Mouse (Mus musculus) activated CD4-positive, CD25-positive, alpha-beta regulatory T cell, adult 4 months (primary cell): ENCODE measurements around the gene Mrgprg. TPM values are rescaled to one million over a fixed set of nuclear protein-coding genes. Genes with fewer than 3 reads are reported as not detected.

Experiments
- ATAC-seq: one replicate; pipeline ENCODE4 v1.8.0; 2017
- polyA plus RNA-seq, 2 experiments: library from polyadenylated mRNA; unstranded; fragments of 100-300 nt; shearing (Covaris generic); gene quantifications; one replicate each; pipeline ENCODE4 v1.2.1; 2017

Gene Mrgprg
- polyA plus RNA-seq, result not detected

- no peak for ATAC-seq
Measured at GRCm38 (mm10) chr7:143766893-143767292, at the start of gene Mrgprg. TSS of gene Mrgprg (minus strand) at chr7:143766993.

DNA sequence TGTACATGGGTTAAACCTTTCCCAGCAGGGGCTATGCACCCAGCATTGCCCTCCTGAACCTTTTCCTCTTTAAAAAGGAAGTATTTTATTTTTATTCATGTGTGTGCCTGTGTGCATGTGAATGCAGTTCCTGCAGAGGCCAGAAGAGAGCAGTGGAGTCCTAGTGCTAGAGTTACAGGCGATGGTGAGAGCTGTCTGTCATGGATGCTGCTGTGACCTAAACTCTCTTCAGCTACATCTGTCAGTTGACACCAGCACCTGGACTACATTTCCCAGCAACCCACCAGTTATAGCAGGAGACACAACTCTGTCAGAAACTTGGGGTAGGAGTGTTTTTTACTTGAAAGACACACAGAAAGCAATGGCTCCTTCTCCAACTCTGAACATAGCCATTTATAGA, 42.1 kb upstream of the Mrgprg start:
- ATAC-seq, result no peak

DNA sequence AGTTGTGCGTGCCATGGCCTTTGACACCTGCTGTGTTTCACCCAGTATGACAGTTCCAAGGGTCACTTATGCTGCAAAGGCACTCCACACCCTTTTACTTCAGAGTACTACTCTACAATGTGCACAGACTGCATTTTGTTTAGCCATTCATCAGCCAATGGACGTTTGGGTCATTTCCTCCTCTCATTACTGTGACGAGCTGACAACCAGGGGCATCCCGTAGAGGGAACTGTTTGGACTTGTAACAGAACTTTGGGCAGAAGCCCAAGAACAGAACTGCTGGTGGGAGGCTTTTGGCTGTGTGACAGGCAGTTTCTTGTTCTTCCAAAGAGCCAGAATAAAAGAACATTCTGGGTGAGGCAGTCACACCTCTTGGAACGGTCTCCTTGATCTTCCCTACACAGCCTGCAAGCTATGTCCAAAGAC, 38.4 kb upstream of the Mrgprg start:
- ATAC-seq, result no peak

GRCm38 (mm10) chr7:143801195-143802065, 34.6 kb upstream of the Mrgprg start:
- ATAC-seq, result no peak

- ATAC-seq, result no peak
Measured at GRCm38 (mm10) chr7:143800770-143801169, 34.0 kb upstream of the Mrgprg start.

DNA sequence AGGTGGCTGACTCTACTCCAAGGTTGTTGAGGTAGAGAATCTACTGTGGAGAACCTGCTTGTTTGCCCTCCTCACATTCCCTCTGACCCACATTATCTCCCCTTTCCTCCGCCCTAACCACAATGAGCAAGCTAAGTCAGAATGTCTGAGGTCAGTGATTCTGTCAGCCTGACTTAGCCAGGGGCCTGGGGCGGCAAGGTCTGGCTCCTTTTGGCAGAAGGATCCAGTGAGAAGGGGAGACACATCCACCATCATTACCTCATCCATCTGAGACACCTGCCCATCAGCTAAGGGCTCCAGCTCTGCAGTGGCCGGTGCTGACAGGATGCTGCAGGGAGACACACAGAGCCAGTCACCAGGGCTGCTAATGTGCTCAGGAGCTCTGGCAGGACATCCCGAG, 32.0 kb upstream of the Mrgprg start:
- no peak for ATAC-seq

DNA sequence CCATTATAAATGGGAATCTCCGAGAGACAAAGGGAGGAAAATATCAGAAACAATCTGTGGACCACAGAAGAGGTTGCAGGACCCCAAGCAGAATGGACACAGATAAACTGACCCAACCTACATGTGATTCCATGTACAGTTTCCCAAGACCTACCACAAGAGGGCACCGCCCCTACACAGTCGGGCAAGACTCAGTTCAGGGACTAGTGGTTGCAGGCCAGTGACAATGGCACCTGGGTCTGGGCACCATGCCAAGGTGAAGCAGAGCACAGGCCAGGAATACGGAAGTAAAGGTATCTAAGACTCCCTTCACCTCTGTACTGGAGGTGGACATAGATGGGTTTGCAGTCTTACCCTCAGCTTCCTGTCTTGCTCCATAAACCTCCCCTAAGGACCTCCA, 26.3 kb upstream of the Mrgprg start:
- ATAC-seq, result peak; percentile 19

- no peak for ATAC-seq
Measured at GRCm38 (mm10) chr7:143792336-143792985, 25.7 kb upstream of the Mrgprg start.

GRCm38 (mm10) chr7:143783996-143784829, 17.4 kb upstream of the Mrgprg start, which contains the start of gene Mrgpre:
TSS of gene Mrgpre (minus strand) at chr7:143784500.
- ATAC-seq, result peak; percentile 68

DNA sequence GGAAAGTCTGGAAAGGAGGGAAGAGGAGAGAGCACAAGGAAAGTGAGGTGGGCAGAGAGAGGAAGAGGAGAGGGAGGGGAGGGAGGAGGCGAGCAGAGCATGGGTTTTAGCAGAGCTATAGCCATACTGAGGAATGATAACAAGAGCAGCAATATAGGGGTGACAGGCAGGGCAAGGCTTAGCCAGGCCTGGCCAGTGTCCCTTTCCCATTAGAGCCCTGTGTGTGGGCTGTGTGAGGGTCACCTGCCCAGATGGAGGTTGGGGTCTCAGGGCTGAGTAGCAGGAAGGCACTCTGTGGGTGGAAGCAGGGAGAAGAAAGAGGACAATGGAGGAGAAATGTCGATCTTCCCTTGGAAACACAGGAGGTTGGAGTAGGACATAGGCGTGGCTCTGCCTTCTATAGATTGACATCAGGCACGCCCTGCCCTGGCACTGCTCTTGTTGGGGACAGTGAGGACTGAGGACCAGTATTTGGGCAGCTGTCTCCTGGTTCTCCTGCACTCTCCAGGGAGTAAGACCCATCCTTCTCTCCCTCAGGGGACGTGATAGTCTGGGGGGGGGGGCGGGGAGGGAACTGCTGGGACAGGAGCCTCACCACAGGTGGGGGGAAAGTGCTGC, 16.7 kb upstream of the Mrgprg start:
- ATAC-seq, result no peak

GRCm38 (mm10) chr7:143777375-143777774, 10.6 kb upstream of the Mrgprg start:
- ATAC-seq, result no peak

GRCm38 (mm10) chr7:143776137-143776536, 9.3 kb upstream of the Mrgprg start:
- ATAC-seq, result no peak

- ATAC-seq, result no peak
Measured at GRCm38 (mm10) chr7:143769461-143769860, 2.7 kb upstream of the Mrgprg start.

- no peak for ATAC-seq
Measured at GRCm38 (mm10) chr7:143768267-143768666, 1.5 kb upstream of the Mrgprg start.

DNA sequence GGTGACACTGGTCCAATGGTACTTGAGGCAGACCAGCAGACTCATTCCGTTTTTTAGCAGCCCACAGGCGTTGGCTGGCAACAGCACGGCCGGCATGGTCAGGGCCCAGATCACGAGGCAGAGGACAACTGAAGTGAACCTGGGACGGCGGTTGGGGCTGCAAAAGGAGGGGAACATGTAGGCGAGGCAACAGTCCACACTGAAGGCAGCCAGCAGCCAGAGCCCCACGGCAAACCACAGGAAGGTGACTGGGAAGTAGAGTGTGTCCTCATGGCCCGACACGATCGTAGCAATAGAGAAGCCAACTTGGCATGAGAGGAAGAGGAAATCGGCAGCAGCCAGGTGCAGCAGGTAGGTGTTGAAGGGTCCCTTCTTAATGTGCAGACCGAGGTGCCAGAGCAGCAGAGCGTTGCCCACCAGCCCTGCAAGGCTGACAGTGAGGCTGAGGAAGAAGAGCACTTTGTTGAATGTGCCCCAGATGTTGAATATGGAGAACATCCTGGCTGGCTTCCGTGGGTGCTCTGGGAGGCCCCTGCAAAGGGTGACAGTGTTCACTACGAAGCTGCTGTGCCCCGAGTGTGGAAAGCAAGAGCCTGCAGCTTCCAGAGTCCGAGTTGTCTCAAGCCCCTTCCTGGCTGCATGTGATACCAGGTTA, 1.8 kb downstream of the Mrgprg start:
- no peak for ATAC-seq

GRCm38 (mm10) chr7:143763794-143764193, 3.0 kb downstream of the Mrgprg start:
- ATAC-seq, result no peak

GRCm38 (mm10) chr7:143758956-143759355, 7.8 kb downstream of the Mrgprg start:
- no peak for ATAC-seq

GRCm38 (mm10) chr7:143757696-143758095, 9.1 kb downstream of the Mrgprg start:
- ATAC-seq, result no peak

DNA sequence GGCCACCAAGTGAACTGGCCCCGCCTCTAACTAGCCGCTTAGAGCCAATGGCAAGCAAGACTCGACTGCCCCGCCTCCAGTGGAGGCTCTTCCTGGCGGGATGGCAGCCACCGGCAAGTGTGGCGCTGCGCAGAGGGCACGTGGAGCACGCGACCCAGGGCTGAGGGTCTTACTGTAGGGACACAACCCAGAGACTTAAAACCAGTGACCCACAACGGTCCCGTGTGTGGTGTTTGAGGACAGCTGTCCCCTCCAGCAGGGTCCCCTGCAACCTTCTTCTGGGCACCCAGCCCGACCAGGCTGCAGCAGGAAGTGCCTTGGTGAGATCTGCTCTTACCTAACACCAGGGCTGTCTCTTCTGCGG, 9.8 kb downstream of the Mrgprg start:
- peak; percentile 94 for ATAC-seq

DNA sequence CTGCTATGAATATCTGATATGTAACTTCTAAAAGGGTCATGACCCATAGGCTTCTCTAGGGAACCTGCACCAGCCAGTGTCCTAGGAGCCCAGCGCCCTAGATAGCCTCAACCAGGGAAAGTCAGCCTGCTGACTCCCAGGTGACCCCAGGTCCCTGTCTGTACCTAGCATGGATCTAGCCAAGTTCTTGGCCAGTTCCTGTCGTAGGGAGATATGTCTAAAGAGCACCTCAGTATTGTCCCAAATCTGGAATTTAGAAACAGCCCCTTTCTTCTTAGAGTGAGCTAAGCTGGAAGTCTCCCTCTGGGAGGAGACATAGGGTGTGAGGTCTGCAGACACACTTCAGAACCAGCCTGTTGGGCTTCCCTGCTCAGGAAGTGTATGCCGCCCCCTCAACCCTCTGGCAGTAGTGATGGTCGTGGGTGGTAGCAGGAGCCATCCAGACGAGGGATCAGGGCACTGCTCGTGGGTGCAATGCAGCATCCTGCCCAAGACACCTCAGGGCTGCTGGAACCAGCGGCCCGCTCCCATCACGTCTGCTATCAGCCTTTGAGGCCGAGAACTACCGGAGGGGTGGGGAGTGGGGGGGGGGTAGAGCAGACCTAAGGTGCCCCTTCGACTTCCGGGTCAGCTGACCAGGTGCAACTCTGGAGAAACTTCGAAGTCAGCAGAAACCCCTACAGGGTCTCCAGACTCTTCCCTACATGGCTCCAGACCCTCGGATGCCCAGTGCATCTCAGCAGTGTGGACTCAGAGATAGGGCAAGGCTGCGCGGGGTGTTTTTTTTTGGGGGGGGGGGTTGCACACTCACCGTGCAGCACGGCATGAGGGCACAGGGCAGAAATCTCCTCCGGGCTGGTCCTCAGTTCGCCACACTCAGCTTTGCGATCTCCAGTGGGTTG, 10.4 kb downstream of the Mrgprg start, which contains the start of gene Osbpl5:
Gene Osbpl5 (minus strand): TSS at position 861 of the 902 bp plus-strand sequence.
- peak; percentile 11 for ATAC-seq
